Mouse (Mus musculus): ENCODE measurements around the gene Helz. TPM values are rescaled to one million over a fixed set of nuclear protein-coding genes. Genes with fewer than 3 reads are reported as not detected.

Gene Helz
- polyA plus RNA-seq, 1 experiment from 2014 or later, result 19.7 TPM

- Histone ChIP-seq H3K27ac (no peak overlapping the region), H3K4me1 (no peaks in the 10 kb centered on the region), H3K27me3 (no peaks in the 10 kb centered on the region), H3K9me3 (no peaks in the 10 kb centered on the region), H3K9ac (no peak overlapping the region), H3K4me3 (no peak overlapping the region), H3K4me2 (replicated peaks) (no peak overlapping the region), H3K36me3 (peaks cover 22% of the 10 kb centered on the region)
- 83% methylated on average over 7 of the region's 7 CpGs for WGBS
- ATAC-seq (ENCODE audit: insufficient number of reproducible peaks, insufficient read depth, low FRiP score, low TSS enrichment), result no peak
Measured at GRCm38 (mm10) chr11:107734133-107734532, 186.4 kb downstream of the Helz start.

GRCm38 (mm10) chr11:107737886-107738285 is 190.2 kb downstream of the Helz start:
- Histone ChIP-seq H3K4me2 (replicated peaks) (no peak overlapping the region), H3K27me3 (no peaks in the 10 kb centered on the region), H3K9me3 (no peaks in the 10 kb centered on the region), H3K9ac (no peak overlapping the region), H3K4me1 (0 out of 2 replicates have a peak, but pooled peaks cover 6% of the 10 kb centered on the region), H3K36me3 (peaks cover 22% of the 10 kb centered on the region), H3K27ac (no peak overlapping the region), H3K4me3 (no peak overlapping the region)
- WGBS, result 81% methylated on average over 6 of the region's 6 CpGs
- no peak for ATAC-seq (ENCODE audit: insufficient number of reproducible peaks, insufficient read depth, low FRiP score, low TSS enrichment)

GRCm38 (mm10) chr11:107738418-107739099 is 190.8 kb downstream of the Helz start:
- no peak overlapping the region for H3K4me3 ChIP-seq
- no peaks in the 10 kb centered on the region for H3K9me3 ChIP-seq
- no peaks in the 10 kb centered on the region for H3K27me3 ChIP-seq
- H3K9ac ChIP-seq, result no peak overlapping the region
- no peak for ATAC-seq (ENCODE audit: insufficient number of reproducible peaks, insufficient read depth, low FRiP score, low TSS enrichment)
- H3K36me3 ChIP-seq, result peaks cover 22% of the 10 kb centered on the region
- H3K4me1 ChIP-seq, result 0 out of 2 replicates have a peak, but pooled peaks cover 6% of the 10 kb centered on the region
- no peak overlapping the region for H3K27ac ChIP-seq
- no peak overlapping the region for H3K4me2 ChIP-seq (replicated peaks)
- WGBS, result 69% methylated on average over 20 of the region's 20 CpGs

GRCm38 (mm10) chr11:107743100-107743499 is 195.4 kb downstream of the Helz start:
- H3K27ac ChIP-seq, result no peak overlapping the region
- H3K27me3 ChIP-seq, result no peaks in the 10 kb centered on the region
- no peak overlapping the region for H3K9ac ChIP-seq
- WGBS, result 66% methylated on average over 3 of the region's 3 CpGs
- ATAC-seq (ENCODE audit: insufficient number of reproducible peaks, insufficient read depth, low FRiP score, low TSS enrichment), result no peak
- no peak overlapping the region for H3K4me2 ChIP-seq (replicated peaks)
- 0 out of 2 replicates have a peak, but pooled peaks cover 3% of the 10 kb centered on the region for H3K36me3 ChIP-seq
- H3K4me3 ChIP-seq, result no peak overlapping the region
- no peaks in the 10 kb centered on the region for H3K9me3 ChIP-seq
- H3K4me1 ChIP-seq, result 0 out of 2 replicates have a peak, but pooled peaks cover 6% of the 10 kb centered on the region

Small RNA genes within 50 kb of the gene (microRNA-seq; reads per million reads assigned to microRNA genes)
- not detected for gene Mir6932

Other genes with a start within 250 kb of the Helz start
- 36.3 and 41.6 TPM in 2 replicates for gene Pitpnc1, start 77.2 kb upstream of the Helz start, polyA plus RNA-seq (2016; fragmentation: Nextera tagmentation; extraction: Ambion mirVana)
- gene Psmd12, start 68.4 kb upstream of the Helz start, polyA plus RNA-seq (2016; fragmentation: Nextera tagmentation; extraction: Ambion mirVana), result 170 and 181 TPM in 2 replicates
- 1.3 and 2.1 TPM in 2 replicates for gene Cacng1, start 168.6 kb downstream of the Helz start, polyA plus RNA-seq (2016; fragmentation: Nextera tagmentation; extraction: Ambion mirVana)
- 7.1 and 8.3 TPM in 2 replicates for gene Cacng4, start 246.6 kb downstream of the Helz start, polyA plus RNA-seq (2016; fragmentation: Nextera tagmentation; extraction: Ambion mirVana)

Data from embryonic facial prominence, embryonic 12.5 days (tissue).